Mouse (Mus musculus) liver, embryonic 14 days (tissue): ENCODE measurements around the gene F930015N05Rik. TPM values are rescaled to one million over a fixed set of nuclear protein-coding genes. Genes with fewer than 3 reads are reported as not detected.

ENCODE experiments used
- polyA plus RNA-seq: library from polyadenylated mRNA; depleted of rRNA; stranded (reverse); fragments of >200 nt; gene quantifications from 2 replicates; pipeline ENCODE4 v1.2.3, GENCODE M21; 2012; rRNA removed

The F930015N05Rik gene
- 0.01 and 0.02 TPM in 2 replicates for polyA plus RNA-seq

GRCm38 (mm10) chr11:64436412-64436727, at the start of gene F930015N05Rik:
F930015N05Rik (minus strand) TSS chr11:64436653.

DNA sequence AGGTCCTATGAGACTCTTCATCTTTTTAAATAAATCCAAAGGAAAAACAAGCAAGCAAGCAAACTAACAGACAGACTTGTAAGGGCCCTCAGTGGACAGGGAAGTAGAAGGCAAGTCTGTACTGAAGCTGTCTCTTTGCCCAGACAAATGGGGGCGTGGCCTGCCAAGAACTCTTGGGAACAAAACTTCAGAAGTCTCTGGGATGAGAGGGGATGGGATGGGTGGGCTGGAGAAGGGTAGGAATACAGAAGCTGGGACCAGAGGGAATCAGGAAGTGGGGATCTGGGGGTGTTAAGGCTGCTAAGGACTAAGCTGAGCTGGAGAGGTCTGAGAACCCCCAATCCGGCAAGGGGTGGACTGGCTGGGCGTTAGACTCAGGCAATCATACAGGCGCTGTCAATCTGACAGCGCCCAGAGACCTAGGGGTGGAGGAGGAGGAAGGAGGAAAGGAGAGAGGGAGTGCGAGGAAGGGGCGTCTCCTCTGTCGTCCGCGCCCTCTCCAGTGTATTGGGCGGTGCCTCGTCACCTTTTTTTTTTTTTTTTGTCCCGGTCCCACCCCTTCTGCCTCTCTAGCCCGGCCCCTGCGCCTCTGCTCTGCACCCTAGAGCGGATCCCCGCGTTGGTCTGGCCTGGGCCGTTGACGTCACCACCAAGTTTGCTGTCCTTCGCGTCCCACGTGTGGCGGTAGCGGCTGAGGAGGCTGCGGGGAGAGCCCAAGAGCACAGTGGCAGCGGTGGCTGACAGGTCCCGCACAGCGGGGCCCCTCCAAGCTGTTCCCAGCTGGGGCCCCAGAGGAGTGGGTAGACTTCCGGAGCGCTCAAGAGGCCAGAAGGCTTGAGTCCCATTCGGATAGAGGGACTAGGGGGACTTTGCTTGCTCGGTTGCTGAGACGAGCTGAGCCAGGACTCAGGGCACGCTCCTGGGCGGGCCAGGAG, 1.6 kb downstream of the F930015N05Rik start, which contains the start of gene Hs3st3a1:
Gene Hs3st3a1, plus strand, starts transcription at position 722 of the 935 bp plus-strand sequence.

Other genes with a start within 250 kb of the F930015N05Rik start
- gene Hs3st3a1, start 1.3 kb downstream of the F930015N05Rik start, polyA plus RNA-seq = 0.17 and 0.18 TPM in 2 replicates